Mouse (Mus musculus) stomach, embryonic 14.5 days (tissue): ENCODE data around the gene Ribc1. TPM values are rescaled to one million over a fixed set of nuclear protein-coding genes. Genes with fewer than 3 reads are reported as not detected.

Experiments used
- ATAC-seq: fragments of 200-750 bp; cut with Nextera tagmentation; 2 replicates; pipeline ENCODE4 v1.8.0; 2017; ENCODE audit warnings: low read depth, moderate TSS enrichment; ENCODE audit not compliant: insufficient number of reproducible peaks, insufficient read depth, low FRiP score
- H3K27ac ChIP-seq: fragments of 300-500 bp; sonication (generic); 2 replicates; pipeline ENCODE4 v1.5.1; 2014; ENCODE audit warnings: mild to moderate bottlenecking, low read length, moderate library complexity, mixed read lengths
- H3K27me3 ChIP-seq: fragments of 300-500 bp; sonication (generic); 2 replicates; pipeline ENCODE4 v1.6.1; 2014; ENCODE audit warnings: low read length, control low read depth, mixed read lengths; ENCODE audit not compliant: control insufficient read depth, insufficient read depth
- H3K36me3 ChIP-seq: fragments of 300-500 bp; sonication (generic); 2 replicates; pipeline ENCODE4 v1.6.1; 2014; ENCODE audit warnings: mild to moderate bottlenecking, control low read depth, low read length, moderate library complexity, mixed read lengths; ENCODE audit not compliant: control insufficient read depth, insufficient read depth
- H3K4me1 ChIP-seq: fragments of 300-500 bp; sonication (generic); 2 replicates; pipeline ENCODE4 v1.6.1; 2014; ENCODE audit warnings: low read length, control low read depth, mixed read lengths; ENCODE audit not compliant: control insufficient read depth, insufficient read depth
- H3K4me2 ChIP-seq: fragments of 300-500 bp; sonication (generic); replicated peaks from 2 replicates; pipeline ENCODE4 v1.6.1; 2014; ENCODE audit warnings: low read depth, low read length, control low read depth
- H3K4me3 ChIP-seq: fragments of 300-500 bp; sonication (generic); 2 replicates; pipeline ENCODE4 v1.5.1; 2014; ENCODE audit warnings: low read depth, low read length, control low read depth
- H3K9ac ChIP-seq: fragments of 300-500 bp; sonication (generic); replicated peaks from 2 replicates; pipeline ENCODE4 v1.6.1; 2014; ENCODE audit warnings: low read depth, mild to moderate bottlenecking, control low read depth, low read length, moderate library complexity, mixed read lengths
- H3K9me3 ChIP-seq: fragments of 300-500 bp; sonication (generic); 2 replicates; pipeline ENCODE4 v1.6.1; 2016; ENCODE audit warnings: low read depth, low read length, control low read depth; ENCODE audit not compliant: control insufficient read depth
- WGBS: fragments of 180-500 bp; shearing (Covaris S2); extraction: QIAGEN DNeasy Blood & Tissue Kit; methylation state at CpG from one replicate; pipeline ENCODE4 v1.1.7; 2014; 5-methylcytosine and 5-hydroxymethylcytosine counted together
- polyA plus RNA-seq: library from polyadenylated mRNA; unstranded; fragments of >200 nt; fragmentation: Nextera tagmentation; extraction: Ambion mirVana; gene quantifications from 2 replicates; pipeline ENCODE4 v1.2.1, GENCODE M21; 2014

Ribc1 gene
- polyA plus RNA-seq, 1 experiment from 2014 or later: 1.6 TPM

GRCm38 (mm10) chrX:152015752-152016150, 344 bp downstream of the Ribc1 start:
- 27% methylated on average over 11 of the region's 11 CpGs for WGBS
- peak overlapping the region; percentile 89; the same call in 1 of the 2 replicates for H3K27ac ChIP-seq
- peak overlapping the region; percentile 48 for H3K4me3 ChIP-seq
- H3K36me3 ChIP-seq: no peaks in the 10 kb centered on the region
- no peaks in the 10 kb centered on the region for H3K9me3 ChIP-seq
- no peaks in the 10 kb centered on the region for H3K27me3 ChIP-seq
- peak overlapping the region; percentile 14; the same call in 1 of the 2 replicates for H3K9ac ChIP-seq
- no peaks in the 10 kb centered on the region for H3K4me1 ChIP-seq
- peak overlapping the region; percentile 44 for H3K4me2 ChIP-seq
- no peak; the same call in 1 of the 2 replicates for ATAC-seq

DNA sequence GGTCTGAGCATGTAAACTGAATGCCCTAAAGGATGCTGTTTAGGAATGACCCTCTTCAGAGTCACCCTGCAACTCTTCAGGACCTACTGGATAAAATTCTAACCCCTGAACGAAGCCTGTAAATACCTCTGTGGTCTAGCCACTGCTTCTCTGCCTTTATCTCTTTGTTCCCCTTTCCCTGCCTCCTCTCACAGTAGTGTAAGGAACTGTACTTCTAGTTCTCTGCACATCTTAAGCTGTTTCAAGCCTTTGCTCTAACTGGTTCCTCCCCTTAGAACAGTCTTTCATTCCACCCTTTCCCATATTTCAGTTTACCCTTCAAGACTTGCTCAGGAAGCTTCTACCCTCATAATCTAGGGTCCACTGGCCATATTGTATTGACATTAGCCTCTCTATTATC, 8.2 kb downstream of the Ribc1 start:
- no peaks in the 10 kb centered on the region; the same call in 1 of the 2 replicates for H3K36me3 ChIP-seq
- H3K27me3 ChIP-seq: no peaks in the 10 kb centered on the region
- H3K27ac ChIP-seq: no peak overlapping the region
- H3K4me3 ChIP-seq: no peak overlapping the region
- WGBS: 85% methylated on average over 1 of the region's 1 CpGs
- H3K9me3 ChIP-seq: no peaks in the 10 kb centered on the region
- ATAC-seq: no peak
- no peak overlapping the region for H3K4me2 ChIP-seq
- H3K9ac ChIP-seq: no peak overlapping the region
- H3K4me1 ChIP-seq: no peaks in the 10 kb centered on the region

DNA sequence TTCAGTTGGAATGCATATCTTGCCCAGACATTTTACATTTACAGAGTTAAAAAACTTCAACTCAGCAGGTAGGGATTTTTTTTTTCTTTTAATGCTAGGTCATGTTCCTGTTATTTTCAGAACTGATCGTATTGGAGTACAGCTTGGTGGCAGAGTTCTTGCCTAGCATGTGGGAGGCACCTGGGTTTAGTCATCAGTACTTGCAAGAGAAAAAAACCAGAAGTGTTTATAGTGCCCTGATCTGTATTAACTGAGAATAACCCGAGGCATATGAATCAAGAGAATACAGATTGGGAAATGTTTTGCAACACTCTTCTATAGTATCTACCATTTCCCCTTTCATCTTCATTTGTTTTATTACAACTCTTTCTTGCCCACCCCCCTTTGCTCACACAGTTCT, 13.2 kb downstream of the Ribc1 start:
- H3K4me3 ChIP-seq: no peak overlapping the region
- H3K9me3 ChIP-seq: no peaks in the 10 kb centered on the region
- ATAC-seq: no peak
- no peaks in the 10 kb centered on the region; the same call in 1 of the 2 replicates for H3K36me3 ChIP-seq
- 54% methylated on average over 2 of the region's 2 CpGs for WGBS
- H3K4me1 ChIP-seq: no peaks in the 10 kb centered on the region
- no peaks in the 10 kb centered on the region for H3K27me3 ChIP-seq
- no peak overlapping the region; the same call in 1 of the 2 replicates for H3K4me2 ChIP-seq
- H3K27ac ChIP-seq: no peak overlapping the region
- H3K9ac ChIP-seq: no peak overlapping the region

DNA sequence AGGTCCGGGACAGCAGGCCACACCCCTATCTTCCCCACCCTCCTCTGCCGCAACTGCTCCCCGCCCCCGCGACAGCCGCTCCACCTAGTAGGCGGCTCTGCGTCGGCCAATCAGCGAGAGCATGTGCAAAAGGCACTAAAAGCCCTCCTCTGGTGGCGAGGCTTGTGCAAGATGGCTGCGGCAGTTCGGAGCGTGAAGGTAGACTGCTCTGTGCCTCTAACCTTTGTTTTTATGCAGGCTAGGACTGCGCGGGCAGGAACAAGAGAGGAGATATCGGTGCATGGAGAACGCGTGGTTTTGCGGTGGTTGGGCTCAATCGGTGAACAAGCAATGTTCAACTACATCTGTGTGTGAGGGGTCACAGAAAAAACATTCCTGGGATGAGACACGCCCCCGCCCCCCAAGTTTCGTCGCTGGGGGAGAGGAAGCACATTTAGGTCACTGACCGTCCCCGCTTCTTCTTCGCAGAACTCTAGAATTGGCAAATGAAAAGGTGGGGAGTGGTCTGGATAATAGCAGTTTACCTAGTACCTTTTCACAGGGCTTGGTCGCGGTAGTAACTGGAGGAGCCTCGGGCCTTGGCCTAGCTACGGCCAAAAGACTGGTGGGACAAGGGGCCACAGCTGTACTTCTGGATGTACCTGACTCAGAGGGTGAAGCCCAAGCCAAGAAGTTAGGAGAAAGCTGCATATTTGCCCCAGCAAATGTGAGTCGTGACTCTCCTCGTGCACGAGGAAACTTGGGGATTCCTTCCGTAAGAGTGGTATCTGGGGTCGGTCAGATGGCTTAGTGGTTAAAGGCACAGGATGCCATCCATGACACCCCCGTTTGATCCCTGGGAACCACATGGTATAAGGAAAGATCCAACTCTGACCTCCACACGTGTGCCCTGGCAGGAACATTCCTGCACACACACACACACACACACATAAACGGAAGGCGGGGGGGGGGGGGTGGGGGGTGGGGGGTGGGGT, 14.1 kb downstream of the Ribc1 start, which contains the start of gene Hsd17b10:
Gene Hsd17b10 (plus strand): TSS at position 109 of the 974 bp plus-strand sequence.
- H3K9me3 ChIP-seq: no peaks in the 10 kb centered on the region
- peak within 1 kb of the TSS; percentile 21; the same call in 1 of the 2 replicates for H3K9ac ChIP-seq
- peak within 1 kb of the TSS; percentile 49 for H3K4me2 ChIP-seq
- ATAC-seq: peak; percentile 97
- peak within 1 kb of the TSS; percentile 44 for H3K4me3 ChIP-seq
- WGBS: 21% methylated on average over 38 of the region's 41 CpGs
- no peaks in the 10 kb centered on the region for H3K27me3 ChIP-seq
- H3K4me1 ChIP-seq: no peaks in the 10 kb centered on the region
- no peaks in the 10 kb centered on the region; the same call in 1 of the 2 replicates for H3K36me3 ChIP-seq
- H3K27ac ChIP-seq: peak within 1 kb of the TSS; percentile 16; the same call in 1 of the 2 replicates

DNA sequence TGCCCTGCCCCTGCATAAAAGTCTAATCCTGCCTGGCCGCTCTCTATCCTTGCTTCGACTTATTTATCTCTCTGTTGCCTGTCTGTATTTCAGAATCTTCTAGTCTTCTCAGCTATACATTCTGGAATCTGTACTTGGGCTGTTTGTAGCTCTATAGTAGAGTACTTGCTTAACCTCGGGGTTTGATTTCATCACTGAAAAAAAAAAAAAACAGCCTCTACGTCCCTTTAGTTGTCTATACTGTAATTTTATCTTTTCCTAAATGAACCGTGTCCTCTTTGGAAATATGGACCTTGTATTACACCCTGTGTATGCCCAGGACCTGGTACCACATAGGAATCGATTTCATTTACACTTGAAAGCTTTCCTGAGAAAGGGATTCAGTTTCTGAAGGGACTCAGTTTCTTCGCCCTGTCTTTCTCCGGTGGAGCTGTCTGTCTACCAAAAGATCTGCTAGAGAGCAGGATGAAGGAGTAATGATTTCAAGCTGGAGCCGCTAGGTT, 14.9 kb downstream of the Ribc1 start:
- Histone ChIP-seq H3K4me2 (peak overlapping the region; percentile 49), H3K9me3 (no peaks in the 10 kb centered on the region), H3K4me1 (no peaks in the 10 kb centered on the region), H3K9ac (peak overlapping the region; percentile 18; the same call in 1 of the 2 replicates), H3K4me3 (peak overlapping the region; percentile 44), H3K27me3 (no peaks in the 10 kb centered on the region), H3K27ac (no peak overlapping the region), H3K36me3 (no peaks in the 10 kb centered on the region; the same call in 1 of the 2 replicates)
- ATAC-seq: no peak
- WGBS: 45% methylated on average over 9 of the region's 9 CpGs

GRCm38 (mm10) chrX:151999006-151999710, 16.9 kb downstream of the Ribc1 start:
- Histone ChIP-seq H3K36me3 (no peaks in the 10 kb centered on the region; the same call in 1 of the 2 replicates), H3K9me3 (no peaks in the 10 kb centered on the region), H3K4me1 (no peaks in the 10 kb centered on the region), H3K27me3 (no peaks in the 10 kb centered on the region), H3K4me3 (no peak overlapping the region), H3K4me2 (no peak overlapping the region), H3K9ac (no peak overlapping the region), H3K27ac (no peak overlapping the region)
- 73% methylated on average over 4 of the region's 4 CpGs for WGBS
- no peak for ATAC-seq

Other genes with a start within 250 kb of the Ribc1 start
- 80.2 and 86.5 TPM in 2 replicates for gene Huwe1, start 215.5 kb downstream of the Ribc1 start, polyA plus RNA-seq
- 192 and 206 TPM in 2 replicates for gene Hsd17b10, start 14.4 kb downstream of the Ribc1 start, polyA plus RNA-seq
- gene Smc1a, start 133 bp upstream of the Ribc1 start, polyA plus RNA-seq: 104 and 108 TPM in 2 replicates
- 4.4 and 4.8 TPM in 2 replicates for gene Iqsec2, start 128.0 kb upstream of the Ribc1 start, polyA plus RNA-seq
- gene Kdm5c, start 216.7 kb upstream of the Ribc1 start, polyA plus RNA-seq: 29.8 and 54.8 TPM in 2 replicates